Mouse (Mus musculus): ENCODE data around the gene Mcidas.

Gene Mcidas

DNA sequence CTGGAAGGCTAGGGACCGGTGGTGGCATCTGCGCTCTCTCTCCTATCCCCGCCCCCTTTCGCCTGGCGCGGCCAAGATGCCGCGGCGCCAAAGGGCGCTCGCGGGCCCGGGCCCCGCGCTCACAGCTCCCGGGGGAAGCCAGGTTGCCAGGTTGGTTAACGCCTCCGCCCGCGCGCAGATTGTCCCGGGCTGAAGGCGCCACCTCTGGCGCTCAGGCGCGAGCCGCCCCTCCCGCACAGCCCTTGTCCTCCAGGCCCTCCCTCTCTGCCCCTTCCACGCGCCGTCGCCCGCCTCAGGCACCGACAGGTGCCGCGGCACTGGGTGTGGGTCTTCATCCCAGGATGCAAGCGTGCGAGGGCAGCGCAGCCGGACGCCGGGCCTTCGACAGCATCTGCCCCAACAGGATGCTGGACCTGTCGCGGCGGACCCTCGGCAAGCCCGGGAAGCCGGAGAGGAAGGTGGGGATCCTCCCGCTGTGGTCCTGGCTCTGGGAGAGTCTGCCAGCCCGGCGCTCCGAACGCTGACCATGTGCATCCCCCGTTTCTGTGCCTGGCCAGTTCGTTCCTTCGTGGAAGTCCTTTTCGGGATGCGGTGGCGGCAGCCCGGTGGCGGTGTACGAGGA lies at the start of gene Mcidas:
TSS of gene Mcidas (plus strand) at position 315 of the 622 bp plus-strand sequence.
- in situ Hi-C loops (cut with MboI; ENCODE audit: low pct_unique_long_range_greater_than_20kb in 1 of 2, low sequenced_read_pairs in 2 of 2, unreplicated experiment in 1 of 2): no loop called here

DNA sequence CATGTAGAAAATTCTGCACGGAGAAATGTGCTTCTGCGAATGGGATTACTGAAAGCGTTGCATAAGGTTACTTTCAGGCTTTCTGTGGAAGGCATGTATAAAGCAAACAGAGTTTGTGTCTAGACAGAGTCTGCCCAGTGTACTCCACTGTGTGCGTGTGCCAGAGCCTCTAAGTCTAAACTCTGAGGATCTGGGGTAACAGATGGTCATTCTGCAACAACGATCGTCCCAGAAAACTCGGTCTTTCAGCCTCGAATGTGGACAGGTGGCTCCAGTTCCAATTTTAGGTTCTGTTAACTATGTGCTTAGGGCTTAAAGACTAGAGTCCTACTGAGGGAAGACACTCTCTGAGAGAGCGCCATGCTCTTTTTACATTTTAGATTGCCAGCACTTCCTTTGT lies 48.3 kb upstream of the Mcidas start:
- in situ Hi-C loops (cut with MboI; ENCODE audit: low pct_unique_long_range_greater_than_20kb in 1 of 2, low sequenced_read_pairs in 2 of 2, unreplicated experiment in 1 of 2): no loop called here

GRCm38 (mm10) chr13:112945900-112946299 lies 47.7 kb upstream of the Mcidas start:
- in situ Hi-C loops (cut with MboI; ENCODE audit: low pct_unique_long_range_greater_than_20kb in 1 of 2, low sequenced_read_pairs in 2 of 2, unreplicated experiment in 1 of 2): no loop called here

DNA sequence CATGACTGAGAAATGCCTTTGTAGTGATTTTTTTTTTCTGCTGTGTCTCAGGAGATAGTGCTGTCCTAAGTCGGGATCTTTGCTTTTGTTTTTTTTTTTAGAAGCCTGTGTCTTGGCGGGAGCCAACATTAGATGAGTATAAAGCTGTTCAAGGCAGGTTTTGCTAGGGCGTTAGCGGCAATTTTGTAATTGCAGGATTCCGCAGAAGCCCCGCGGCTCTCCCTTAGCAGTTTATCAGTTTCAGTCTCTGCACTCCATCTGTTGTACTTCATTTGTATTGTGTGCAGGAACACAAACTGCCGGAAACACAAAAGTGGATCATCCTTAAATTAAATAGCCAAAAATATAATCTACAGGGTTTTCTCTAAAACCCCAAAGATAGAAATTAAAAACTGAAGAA lies 39.6 kb upstream of the Mcidas start:
- in situ Hi-C loops (cut with MboI; ENCODE audit: low pct_unique_long_range_greater_than_20kb in 1 of 2, low sequenced_read_pairs in 2 of 2, unreplicated experiment in 1 of 2): no loop called here

DNA sequence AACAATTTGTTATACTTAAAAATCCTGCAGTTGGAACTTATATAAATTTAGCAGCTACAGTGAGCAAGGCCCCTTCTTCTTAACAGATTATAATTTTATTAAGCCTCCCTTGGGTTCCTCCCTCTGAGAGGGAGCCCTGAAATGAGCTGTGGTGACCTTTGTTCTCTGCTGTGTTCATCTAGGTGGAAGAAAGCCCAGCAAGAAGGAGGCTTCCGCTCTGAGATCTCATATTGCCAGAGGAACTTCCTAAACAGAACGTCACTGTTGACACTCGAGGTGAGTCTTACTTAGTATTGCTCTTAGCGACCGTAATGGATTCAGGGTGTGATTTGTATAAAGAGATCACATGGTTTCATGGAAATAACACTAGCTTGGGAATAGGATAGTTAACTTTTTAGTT lies 30.6 kb upstream of the Mcidas start:
- in situ Hi-C loops (cut with MboI; ENCODE audit: low pct_unique_long_range_greater_than_20kb in 1 of 2, low sequenced_read_pairs in 2 of 2, unreplicated experiment in 1 of 2): no loop called here

DNA sequence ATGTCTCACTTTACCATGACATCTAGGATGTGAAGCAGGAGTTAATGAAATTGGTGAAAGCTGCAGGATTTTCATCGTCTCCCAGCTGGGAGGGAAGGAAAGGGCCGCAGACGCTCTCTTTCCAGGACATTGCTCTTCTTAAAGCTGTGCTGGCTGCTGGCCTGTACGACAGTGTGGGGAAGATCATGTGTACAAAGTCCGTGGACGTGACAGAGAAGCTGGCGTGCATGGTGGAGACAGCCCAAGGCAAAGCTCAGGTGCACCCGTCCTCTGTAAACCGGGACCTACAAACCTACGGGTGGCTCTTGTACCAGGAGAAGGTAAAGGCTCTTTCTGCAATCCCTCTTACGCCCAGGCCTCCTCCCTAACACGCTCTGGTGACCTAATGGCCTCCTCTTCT lies 29.2 kb upstream of the Mcidas start:
- in situ Hi-C loops (cut with MboI; ENCODE audit: low pct_unique_long_range_greater_than_20kb in 1 of 2, low sequenced_read_pairs in 2 of 2, unreplicated experiment in 1 of 2): no loop called here

- in situ Hi-C loops (cut with MboI; ENCODE audit: low pct_unique_long_range_greater_than_20kb in 1 of 2, low sequenced_read_pairs in 2 of 2, unreplicated experiment in 1 of 2): no loop called here
Observed at GRCm38 (mm10) chr13:112967267-112967666, 26.4 kb upstream of the Mcidas start.

- in situ Hi-C loops (cut with MboI; ENCODE audit: low pct_unique_long_range_greater_than_20kb in 1 of 2, low sequenced_read_pairs in 2 of 2, unreplicated experiment in 1 of 2): no loop called here
Observed at GRCm38 (mm10) chr13:112976720-112977119, 16.9 kb upstream of the Mcidas start.

DNA sequence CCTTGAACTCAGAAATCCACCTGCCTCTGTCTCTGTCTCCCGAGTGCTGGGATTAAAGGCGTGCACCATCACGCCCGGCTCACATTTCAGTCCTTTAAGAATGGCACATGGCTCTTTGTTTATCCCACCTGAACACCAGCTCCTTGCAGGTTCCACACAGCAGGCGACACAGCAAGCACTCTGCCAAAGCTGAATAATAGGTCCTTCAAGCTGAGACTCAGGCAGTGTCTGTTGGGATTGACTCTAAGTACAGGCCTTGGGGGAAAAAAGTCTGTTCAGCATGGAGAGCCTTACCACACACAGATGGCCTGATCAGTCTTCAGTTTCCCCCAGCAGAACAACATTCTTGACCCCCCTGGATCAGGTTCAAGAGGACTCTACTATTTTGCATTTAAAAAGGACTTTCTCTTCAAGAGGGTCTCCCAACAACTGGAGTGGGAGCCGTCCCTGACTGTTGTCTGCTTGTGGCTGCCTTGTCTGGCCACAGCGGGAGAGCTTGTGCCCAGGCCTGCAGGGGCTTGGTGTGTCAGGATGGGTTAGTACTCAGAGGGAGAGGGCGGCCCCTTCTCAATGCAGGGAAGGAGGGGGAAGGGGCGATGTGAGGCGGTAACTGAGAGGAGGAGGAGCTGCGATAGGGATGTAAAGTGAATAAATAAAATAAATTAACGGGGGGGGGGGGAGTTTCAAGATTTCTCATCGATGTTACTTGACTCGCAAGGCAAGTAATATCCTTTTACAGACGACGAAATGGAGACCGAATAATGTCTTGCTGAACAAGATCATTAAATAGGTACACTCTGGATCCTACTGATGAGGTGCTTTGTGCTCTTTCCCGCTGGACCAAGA lies 7.8 kb upstream of the Mcidas start:
- in situ Hi-C loops (cut with MboI; ENCODE audit: low pct_unique_long_range_greater_than_20kb in 1 of 2, low sequenced_read_pairs in 2 of 2, unreplicated experiment in 1 of 2): loop anchor here in 1 of 2 experiments (5.0 kb wide), 1 partner anchor 46 kb away; no protein-coding TSS in a partner anchor

GRCm38 (mm10) chr13:112986451-112986950 lies 7.1 kb upstream of the Mcidas start:
- in situ Hi-C loops (cut with MboI; ENCODE audit: low pct_unique_long_range_greater_than_20kb in 1 of 2, low sequenced_read_pairs in 2 of 2, unreplicated experiment in 1 of 2): loop anchor here in 1 of 2 experiments (5.0 kb wide), 1 partner anchor 46 kb away; no protein-coding TSS in a partner anchor

DNA sequence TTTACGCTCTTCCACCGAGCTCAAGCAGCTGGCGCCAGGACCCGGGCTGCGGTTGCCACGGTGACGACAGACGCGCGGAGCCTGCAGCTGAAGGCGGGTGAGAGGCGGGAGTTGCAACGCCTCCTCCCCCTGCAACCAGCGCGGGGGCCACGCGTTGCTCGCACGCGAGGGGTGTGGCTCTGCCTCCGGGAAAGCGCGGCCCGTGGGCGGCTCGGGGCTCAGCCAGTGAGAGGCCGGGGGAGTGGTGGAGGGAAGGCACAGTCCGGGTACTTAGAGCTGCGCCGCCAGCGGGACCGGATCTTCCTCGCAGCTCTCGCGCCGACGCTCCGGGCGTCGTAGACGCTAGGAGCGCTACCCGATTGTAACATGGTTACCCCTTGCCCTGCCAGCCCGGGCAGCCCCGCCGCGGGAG lies 6.1 kb upstream of the Mcidas start, which contains the start of gene Ccno:
TSS of gene Ccno (plus strand) at position 271 of the 412 bp plus-strand sequence.
- in situ Hi-C loops (cut with MboI; ENCODE audit: low pct_unique_long_range_greater_than_20kb in 1 of 2, low sequenced_read_pairs in 2 of 2, unreplicated experiment in 1 of 2): loop anchor here in 1 of 2 experiments (5.0 kb wide), 1 partner anchor 45 kb away; no protein-coding TSS in a partner anchor

GRCm38 (mm10) chr13:112987991-112988390 lies 5.7 kb upstream of the Mcidas start:
- in situ Hi-C loops (cut with MboI; ENCODE audit: low pct_unique_long_range_greater_than_20kb in 1 of 2, low sequenced_read_pairs in 2 of 2, unreplicated experiment in 1 of 2): loop anchor here in 1 of 2 experiments (5.0 kb wide), 1 partner anchor 44 kb away; no protein-coding TSS in a partner anchor

DNA sequence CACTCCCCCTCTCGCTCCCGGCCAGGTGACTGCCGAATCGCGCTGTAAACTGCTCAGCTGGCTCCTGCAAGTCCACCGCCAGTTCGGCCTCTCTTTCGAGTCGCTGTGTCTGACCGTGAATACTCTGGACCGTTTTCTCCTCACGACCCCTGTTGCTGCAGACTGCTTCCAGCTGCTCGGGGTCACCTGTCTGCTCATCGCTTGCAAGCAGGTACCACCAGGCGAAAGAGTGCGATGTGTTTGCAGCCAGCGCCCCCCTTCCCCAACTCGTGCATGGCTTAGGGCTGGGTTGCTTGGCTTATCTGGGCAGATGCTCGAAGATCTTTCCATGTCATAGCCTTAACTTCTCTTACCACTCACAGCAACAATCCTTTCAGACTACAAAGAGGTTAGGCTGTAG lies 4.8 kb upstream of the Mcidas start:
- in situ Hi-C loops (cut with MboI; ENCODE audit: low pct_unique_long_range_greater_than_20kb in 1 of 2, low sequenced_read_pairs in 2 of 2, unreplicated experiment in 1 of 2): loop anchor here in 1 of 2 experiments (5.0 kb wide), 1 partner anchor 43 kb away; no protein-coding TSS in a partner anchor

- in situ Hi-C loops (cut with MboI; ENCODE audit: low pct_unique_long_range_greater_than_20kb in 1 of 2, low sequenced_read_pairs in 2 of 2, unreplicated experiment in 1 of 2): loop anchor here in 1 of 2 experiments (5.0 kb wide), 1 partner anchor 43 kb away; no protein-coding TSS in a partner anchor
Observed at GRCm38 (mm10) chr13:112989541-112989940, 4.1 kb upstream of the Mcidas start.

DNA sequence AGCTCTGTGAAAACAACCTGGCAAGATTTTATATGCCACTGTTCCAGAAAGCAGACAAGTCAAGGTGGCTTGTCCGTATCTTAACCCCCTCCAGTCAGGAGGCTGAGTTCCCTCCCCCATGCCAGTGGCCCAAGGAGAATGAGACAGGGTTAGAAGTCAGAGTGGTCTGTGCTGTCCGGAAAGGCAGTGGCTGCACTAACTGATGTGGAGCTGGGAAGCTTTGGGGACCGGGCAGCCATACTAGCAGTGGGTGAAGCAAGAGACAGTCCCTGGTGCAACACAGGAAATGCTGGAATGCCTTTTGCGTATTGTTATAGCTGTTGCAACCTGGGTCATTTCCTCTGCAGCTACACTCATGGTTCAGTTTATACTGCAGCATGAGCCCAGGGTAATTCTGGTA lies 3.3 kb upstream of the Mcidas start:
- in situ Hi-C loops (cut with MboI; ENCODE audit: low pct_unique_long_range_greater_than_20kb in 1 of 2, low sequenced_read_pairs in 2 of 2, unreplicated experiment in 1 of 2): no loop called here

DNA sequence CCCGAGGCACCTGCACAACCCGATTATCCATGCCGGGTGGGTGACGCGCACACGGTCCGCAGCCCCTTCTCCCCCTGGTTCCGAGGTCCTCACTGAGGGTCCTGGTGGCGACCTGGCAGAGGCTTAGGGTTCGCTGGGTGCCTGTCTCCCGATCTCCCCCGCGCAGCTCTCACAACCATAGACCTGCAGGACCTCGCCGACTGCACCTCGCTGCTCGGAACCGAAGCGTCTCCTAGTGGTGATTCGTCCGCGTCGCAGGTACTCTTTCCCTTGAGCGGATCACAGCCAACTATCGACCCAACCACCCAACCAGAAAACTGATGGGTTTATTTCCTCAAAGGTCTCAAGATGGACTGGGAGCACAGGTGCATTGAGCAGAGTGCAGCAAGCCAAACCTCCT lies 546 bp downstream of the Mcidas start:
- in situ Hi-C loops (cut with MboI; ENCODE audit: low pct_unique_long_range_greater_than_20kb in 1 of 2, low sequenced_read_pairs in 2 of 2, unreplicated experiment in 1 of 2): no loop called here

GRCm38 (mm10) chr13:112996407-112996806 lies 2.8 kb downstream of the Mcidas start:
- in situ Hi-C loops (cut with MboI; ENCODE audit: low pct_unique_long_range_greater_than_20kb in 1 of 2, low sequenced_read_pairs in 2 of 2, unreplicated experiment in 1 of 2): no loop called here

GRCm38 (mm10) chr13:112997369-112997768 lies 3.7 kb downstream of the Mcidas start:
- in situ Hi-C loops (cut with MboI; ENCODE audit: low pct_unique_long_range_greater_than_20kb in 1 of 2, low sequenced_read_pairs in 2 of 2, unreplicated experiment in 1 of 2): no loop called here
